Mouse (Mus musculus) layer of hippocampus, adult 8-10 months (tissue): ENCODE measurements around the gene Kank1. TPM values are rescaled to one million over a fixed set of nuclear protein-coding genes. Genes with fewer than 3 reads are reported as not detected.

ENCODE experiments used
- DNase-seq, 2 experiments: peaks; one replicate each; pipeline ENCODE4 v3.0.0; 2022; ENCODE audit warnings: low spot score in 2 of 2
- total RNA-seq, 4 experiments: library from RNA; stranded (reverse); gene quantifications; 2 replicates each; pipeline ENCODE4 v1.2.4; 2022

Gene Kank1
- total RNA-seq, 4 experiments from 2014 or later, result 16.3 to 18.5 (median 17.4) TPM

- DNase-seq, result no peak
Observed at GRCm38 (mm10) chr19:25251610-25252140, 14.9 kb downstream of the Kank1 start.

- DNase-seq, result no peak
Observed at GRCm38 (mm10) chr19:25253198-25253597, 16.4 kb downstream of the Kank1 start.

- DNase-seq, result no peak
Observed at GRCm38 (mm10) chr19:25253628-25254027, 16.9 kb downstream of the Kank1 start.

- no peak for DNase-seq
Observed at GRCm38 (mm10) chr19:25258321-25258720, 21.5 kb downstream of the Kank1 start.

- DNase-seq, result no peak
Observed at GRCm38 (mm10) chr19:25266181-25266580, 29.4 kb downstream of the Kank1 start.

GRCm38 (mm10) chr19:25267247-25267646, 30.5 kb downstream of the Kank1 start:
- peak in 1 of 2 experiments; percentile 6 for DNase-seq

GRCm38 (mm10) chr19:25268532-25268931, 31.8 kb downstream of the Kank1 start:
- peak; percentile 70 to 74 for DNase-seq

GRCm38 (mm10) chr19:25271591-25271990, 34.8 kb downstream of the Kank1 start:
- no peak for DNase-seq

- DNase-seq, result no peak
Observed at GRCm38 (mm10) chr19:25273179-25273578, 36.4 kb downstream of the Kank1 start.

- no peak for DNase-seq
Observed at GRCm38 (mm10) chr19:25276600-25277395, 40.0 kb downstream of the Kank1 start.

GRCm38 (mm10) chr19:25277761-25278160, 41.0 kb downstream of the Kank1 start:
- DNase-seq, result no peak

GRCm38 (mm10) chr19:25279603-25280002, 42.8 kb downstream of the Kank1 start:
- no peak for DNase-seq

GRCm38 (mm10) chr19:25283665-25284064, 46.9 kb downstream of the Kank1 start:
- DNase-seq, result no peak

GRCm38 (mm10) chr19:25285756-25286538, 49.2 kb downstream of the Kank1 start:
- peak; percentile 32 to 69 for DNase-seq

GRCm38 (mm10) chr19:25290991-25291520, 54.3 kb downstream of the Kank1 start:
- no peak for DNase-seq

- no peak for DNase-seq
Observed at GRCm38 (mm10) chr19:25295207-25295606, 58.4 kb downstream of the Kank1 start.

- no peak for DNase-seq
Observed at GRCm38 (mm10) chr19:25297269-25297668, 60.5 kb downstream of the Kank1 start.

- no peak for DNase-seq
Observed at GRCm38 (mm10) chr19:25299852-25300670, 63.3 kb downstream of the Kank1 start.

- DNase-seq, result no peak
Observed at GRCm38 (mm10) chr19:25301189-25301588, 64.4 kb downstream of the Kank1 start.

GRCm38 (mm10) chr19:25306277-25306676, 69.5 kb downstream of the Kank1 start:
- no peak for DNase-seq

- DNase-seq, result no peak
Observed at GRCm38 (mm10) chr19:25308156-25308555, 71.4 kb downstream of the Kank1 start.
